Mouse (Mus musculus) large intestine, adult 2 months (tissue): ENCODE results near the gene Cdc42ep4. TPM values are rescaled to one million over a fixed set of nuclear protein-coding genes. Genes with fewer than 3 reads are reported as not detected.

ENCODE experiments used
- DNase-seq: peaks from one replicate; pipeline ENCODE4 v3.0.0-alpha.2; 2012; ENCODE audit warnings: low read depth, low spot score
- WGBS: fragments of 180-500 bp; shearing (Covaris S2); methylation state at CpG from one replicate; pipeline ENCODE4 v1.1.7; 2018; 5-methylcytosine and 5-hydroxymethylcytosine counted together
- polyA plus RNA-seq: library from polyadenylated mRNA; depleted of rRNA; stranded (reverse); fragments of >200 nt; gene quantifications from 2 replicates; pipeline ENCODE4 v1.2.3, GENCODE M21; 2012; rRNA removed

Gene Cdc42ep4
- polyA plus RNA-seq, 1 experiment = 27.6 TPM

DNA sequence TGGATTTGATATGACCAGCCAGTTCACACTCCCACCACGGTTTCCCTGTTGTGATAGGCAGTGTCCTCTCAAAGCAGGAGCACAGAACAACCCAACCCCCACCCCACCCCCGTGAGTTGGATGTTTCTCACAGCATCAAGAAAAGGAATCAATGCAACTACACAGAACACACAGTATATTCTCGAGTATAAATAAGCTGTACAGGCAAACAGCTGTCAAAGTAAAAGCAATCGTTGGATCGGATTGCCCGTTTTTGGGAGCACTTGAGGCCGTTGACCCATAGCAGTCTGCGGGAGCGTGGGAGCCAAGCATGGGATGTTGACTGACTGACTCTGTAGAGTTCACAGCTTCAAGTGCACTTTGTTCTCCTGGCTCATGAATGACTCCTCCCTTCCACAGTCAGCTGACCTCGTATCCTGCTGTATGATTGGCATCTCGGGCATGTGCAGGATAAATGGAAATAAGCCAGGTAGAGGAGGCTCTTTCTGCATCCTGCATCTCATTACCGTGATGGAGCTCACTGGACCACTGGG, 53.6 kb downstream of the Cdc42ep4 start:
- DNase-seq = no peak
- 38% methylated on average over 12 of the region's 12 CpGs for WGBS

DNA sequence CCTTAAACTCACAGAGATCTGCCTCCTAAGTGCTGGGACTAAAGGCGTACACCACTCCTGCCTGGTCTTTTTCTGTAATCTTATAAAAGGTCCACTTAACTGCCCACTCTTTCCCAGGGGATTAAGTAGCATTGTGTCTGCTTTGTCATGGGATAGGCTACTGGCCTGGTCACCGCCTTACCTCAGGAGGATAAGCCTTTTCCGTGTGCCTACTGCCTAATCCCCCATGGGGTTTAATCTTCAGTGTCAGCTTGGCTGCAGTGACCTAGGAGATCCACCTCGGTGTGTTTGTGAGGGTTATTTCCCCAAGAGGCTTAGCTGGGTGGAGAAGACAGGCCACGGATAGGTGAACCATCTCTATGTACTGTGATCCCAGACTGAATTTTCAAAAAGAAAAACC, 54.1 kb downstream of the Cdc42ep4 start:
- 80% methylated on average over 5 of the region's 5 CpGs for WGBS
- DNase-seq = no peak

DNA sequence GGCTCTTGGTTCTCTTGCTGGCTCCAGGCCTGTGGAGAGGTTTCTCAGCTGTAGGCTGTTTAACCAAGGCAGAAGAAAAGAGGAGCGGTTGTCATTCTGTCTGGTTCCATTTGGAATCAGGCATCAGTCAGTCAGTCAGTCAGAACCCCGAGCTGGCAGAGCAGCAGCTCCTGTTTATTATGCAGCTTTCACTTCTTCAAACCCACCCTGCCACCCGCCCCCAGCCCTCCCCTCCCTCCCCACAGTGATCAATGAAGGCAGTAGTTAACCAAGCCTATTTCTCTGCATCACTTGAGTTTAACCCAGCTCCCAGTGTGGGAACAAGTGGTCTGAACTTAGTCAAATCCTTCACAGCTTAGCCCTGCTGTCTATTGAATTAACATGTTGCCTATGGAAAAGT, 59.8 kb downstream of the Cdc42ep4 start:
- DNase-seq = no peak
- WGBS = 56% methylated on average over 3 of the region's 3 CpGs

DNA sequence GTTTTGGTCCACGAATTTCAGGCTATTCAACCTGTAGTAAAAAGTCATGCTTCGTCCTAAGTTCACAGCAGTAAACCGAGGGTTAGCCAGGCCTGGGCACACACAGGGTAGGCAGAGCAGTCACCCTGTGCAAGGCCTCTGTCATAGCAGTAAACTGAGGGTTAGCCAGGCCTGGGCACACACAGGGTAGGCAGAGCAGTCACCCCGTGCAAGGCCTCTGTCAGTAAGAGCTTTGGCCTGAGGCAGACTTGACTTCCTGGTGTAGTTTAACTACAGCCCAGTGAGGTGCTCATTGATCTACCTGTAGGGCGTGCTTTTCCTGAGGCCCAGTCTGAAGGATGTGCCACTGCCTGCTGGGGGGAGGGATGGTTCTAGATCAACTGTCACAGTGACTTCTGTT, 60.4 kb downstream of the Cdc42ep4 start:
- DNase-seq = no peak
- WGBS = 50% methylated on average over 5 of the region's 5 CpGs

DNA sequence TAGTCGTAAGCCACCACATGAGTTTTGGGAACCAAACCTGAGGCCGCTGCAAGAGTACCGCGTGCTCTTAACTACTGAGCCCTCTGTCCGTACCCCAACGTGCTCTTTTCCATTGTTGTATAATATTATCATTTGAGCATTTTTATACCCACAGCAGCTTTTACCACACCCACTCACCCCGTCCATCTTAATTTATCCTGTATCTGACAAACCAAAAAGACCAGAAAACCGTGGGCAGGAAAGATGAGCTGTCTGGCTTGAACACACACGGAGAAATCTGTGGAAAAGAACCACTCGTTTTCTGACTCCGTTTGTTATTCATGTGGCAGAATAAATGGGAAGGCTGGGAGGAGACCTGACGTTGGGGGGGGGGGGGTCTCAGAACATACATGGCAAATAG, 61.2 kb downstream of the Cdc42ep4 start:
- DNase-seq = no peak
- WGBS = 91% methylated on average over 12 of the region's 12 CpGs

DNA sequence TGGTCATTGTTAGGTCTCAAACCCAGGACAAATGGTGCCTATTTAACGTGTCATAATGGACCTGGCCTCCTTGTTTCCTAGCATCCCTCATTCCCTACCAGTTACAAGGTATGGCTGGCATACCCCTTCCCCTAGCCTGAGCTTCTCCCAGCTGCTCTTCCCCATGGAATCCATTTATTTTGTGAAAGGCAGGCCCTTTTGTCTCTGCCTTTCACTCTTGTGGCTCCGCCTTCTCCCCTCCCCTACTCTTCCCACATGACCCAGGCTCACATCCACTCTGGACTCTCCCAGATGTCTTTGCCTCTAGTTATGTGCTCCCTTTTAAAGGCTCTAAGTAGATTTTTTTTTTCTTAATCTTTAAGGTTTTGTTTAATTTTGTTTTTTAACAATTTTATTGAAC, 64.7 kb downstream of the Cdc42ep4 start:
- DNase-seq = no peak
- 75% methylated on average over 2 of the region's 2 CpGs for WGBS

DNA sequence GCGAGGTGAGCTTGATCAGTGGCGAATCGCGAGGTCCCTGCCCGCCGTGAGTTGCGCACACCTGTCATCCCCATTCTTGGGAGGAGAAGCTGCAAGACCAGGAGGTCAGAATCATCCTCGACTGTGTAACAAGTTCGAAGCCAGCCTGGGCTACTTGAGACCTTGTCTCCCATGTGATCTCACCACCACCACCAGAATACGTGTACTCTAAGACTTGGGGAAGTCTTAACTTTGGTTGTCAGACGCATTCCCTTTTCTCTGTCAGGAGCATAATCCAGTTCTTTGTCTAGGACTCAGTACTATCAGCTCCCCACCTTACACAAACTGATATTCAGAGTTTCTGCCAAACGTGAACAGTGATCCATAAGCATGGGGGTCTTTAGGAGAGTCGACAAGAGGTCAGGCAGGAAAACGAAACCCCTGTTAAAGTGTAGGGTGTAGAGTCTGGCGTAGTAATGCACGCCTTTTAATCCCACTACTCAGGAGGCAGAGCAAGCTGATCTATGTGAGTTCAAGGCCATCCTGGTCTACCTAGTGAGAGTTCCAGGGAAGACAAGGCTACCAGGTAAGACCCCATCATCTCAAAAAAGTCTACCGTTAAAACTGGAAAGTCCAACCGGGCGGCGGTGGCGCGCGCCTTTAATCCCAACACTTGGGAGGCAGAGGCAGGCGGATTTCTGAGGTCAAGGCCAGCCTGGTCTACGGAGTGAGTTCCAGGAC, 66.8 kb downstream of the Cdc42ep4 start:
- DNase-seq = no peak
- WGBS = 41% methylated on average over 25 of the region's 25 CpGs

DNA sequence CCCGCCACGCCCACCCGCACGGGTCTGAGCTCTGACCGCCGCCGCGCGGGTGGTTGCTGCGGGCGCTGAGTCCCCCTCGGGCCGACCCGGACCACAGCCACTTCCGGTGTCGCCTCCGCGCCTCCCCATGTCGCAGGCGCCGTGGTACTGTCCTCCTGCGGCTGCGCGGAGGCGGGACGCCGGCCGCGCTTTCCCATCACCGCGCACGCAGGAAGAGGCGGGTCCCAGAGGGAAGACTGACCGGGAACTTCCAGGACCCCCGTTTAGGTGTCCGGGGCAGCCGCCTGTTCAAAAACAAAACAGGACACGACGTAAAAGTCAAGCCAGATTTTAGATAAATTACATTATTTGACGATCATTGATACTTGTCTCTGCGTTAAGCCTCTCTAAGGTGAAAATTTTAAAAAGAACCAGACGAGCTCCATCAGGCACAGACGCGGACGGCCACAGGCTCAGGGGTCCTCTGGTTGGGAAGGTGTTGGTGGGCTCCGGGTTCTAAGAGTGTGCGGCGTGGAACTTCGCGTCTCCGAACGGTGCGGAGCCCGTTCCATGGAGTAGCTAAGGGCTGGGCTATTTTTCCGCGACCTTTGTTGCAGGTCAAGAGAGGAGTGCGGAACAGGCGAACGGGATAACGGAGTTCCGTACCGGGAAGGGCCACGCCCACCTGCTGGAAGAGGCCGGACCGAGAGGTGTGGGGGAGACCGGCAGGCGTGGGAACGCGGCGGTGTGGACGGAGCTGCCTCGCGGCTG, 67.5 kb downstream of the Cdc42ep4 start, which contains the start of the genes Fam104a and D11Wsu47e:
Gene Fam104a (minus strand): TSS at position 199 of the 750 bp plus-strand sequence.
Gene D11Wsu47e (plus strand): TSS at position 456 of the 750 bp plus-strand sequence.
- under 1% methylated on average over 73 of the region's 73 CpGs for WGBS

DNA sequence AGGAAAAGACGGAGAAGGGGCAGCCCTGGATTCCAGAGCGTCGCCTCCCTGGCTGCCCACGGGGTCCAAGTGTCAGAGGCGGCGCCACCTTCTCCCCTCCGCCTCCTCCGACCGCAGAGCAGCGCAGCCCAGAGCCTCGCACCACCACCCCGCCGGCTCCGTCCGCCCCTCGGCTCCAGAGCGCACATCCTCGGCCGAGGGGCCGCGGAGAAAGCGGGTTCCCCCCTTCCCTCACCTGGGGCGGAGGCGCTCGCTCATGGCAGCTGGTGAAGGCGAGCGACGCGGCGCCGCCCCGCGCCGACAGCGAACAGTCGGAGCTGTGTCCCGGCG, 68.1 kb downstream of the Cdc42ep4 start:
- 0% methylated on average over 32 of the region's 38 CpGs for WGBS

More for the DNA sequence above, 67.5 kb downstream of the Cdc42ep4 start, which contains the start of the genes Fam104a and D11Wsu47e:
- DNase-seq = peak; percentile 85

DNA sequence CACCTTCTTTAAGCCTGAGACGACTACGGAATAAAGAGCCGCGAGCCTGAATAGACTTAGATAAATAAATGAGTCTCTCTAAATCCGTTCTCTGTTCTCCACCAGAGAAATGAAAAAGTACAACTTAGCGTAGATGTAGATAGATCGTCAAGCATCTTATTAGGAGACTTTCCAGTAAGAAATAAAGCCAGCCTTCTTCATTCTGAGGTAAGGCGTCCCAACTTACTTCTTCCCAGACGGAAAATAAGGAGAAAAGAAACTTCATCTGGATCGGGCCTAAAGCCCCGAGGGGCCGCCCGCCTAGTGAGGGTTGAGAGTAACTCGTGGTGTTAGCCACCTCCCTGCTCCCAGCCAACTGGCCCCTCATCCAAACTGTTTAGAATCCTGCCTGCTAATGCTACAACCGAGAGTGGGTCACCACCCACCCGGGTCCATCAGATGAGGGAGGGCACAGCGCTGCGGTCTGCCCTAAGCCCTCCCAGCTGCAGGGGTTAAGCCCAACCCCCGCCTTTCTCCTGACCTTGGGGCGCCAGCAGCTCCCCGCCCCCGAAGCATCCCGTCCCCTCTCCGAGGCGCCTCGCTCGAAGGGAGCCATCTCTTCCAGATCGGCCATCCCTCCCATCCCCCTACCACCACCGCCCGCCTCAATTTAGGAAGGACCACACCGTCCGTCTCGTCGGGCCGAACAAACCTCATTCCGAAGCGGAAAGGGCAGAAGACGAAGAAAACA, 68.6 kb downstream of the Cdc42ep4 start:
- WGBS = 2% methylated on average over 38 of the region's 38 CpGs
- no peak for DNase-seq

More for the DNA sequence above, 68.1 kb downstream of the Cdc42ep4 start:
- DNase-seq = no peak

GRCm38 (mm10) chr11:113681979-113682378, 69.7 kb downstream of the Cdc42ep4 start:
- DNase-seq = no peak

GRCm38 (mm10) chr11:113680954-113681353, 70.7 kb downstream of the Cdc42ep4 start:
- 79% methylated on average over 2 of the region's 2 CpGs for WGBS
- no peak for DNase-seq

DNA sequence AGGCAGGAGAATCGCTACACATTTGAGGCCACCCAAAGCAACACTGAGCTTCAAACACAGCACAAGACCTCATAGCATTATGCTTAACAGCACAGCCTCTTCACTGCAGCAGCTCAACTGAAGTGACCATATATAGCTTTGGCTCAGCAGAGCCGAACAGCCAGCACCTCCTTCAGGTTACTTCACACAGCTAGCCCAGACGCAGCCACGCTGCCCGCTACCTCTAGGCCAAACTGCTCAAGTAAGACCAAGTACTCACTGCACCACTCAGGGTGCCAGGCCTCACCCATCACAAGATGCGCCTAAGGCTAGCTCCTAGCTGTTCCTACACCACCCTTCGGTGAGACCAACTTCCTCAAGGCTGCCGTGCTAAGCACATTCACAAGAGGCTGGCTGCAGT, 73.3 kb downstream of the Cdc42ep4 start:
- no peak for DNase-seq
- 68% methylated on average over 8 of the region's 8 CpGs for WGBS

- DNase-seq = no peak
- WGBS = 96% methylated on average over 2 of the region's 2 CpGs
Observed at GRCm38 (mm10) chr11:113677378-113677777, 74.3 kb downstream of the Cdc42ep4 start.

Other genes starting within 250 kb of the Cdc42ep4 start
- gene Sstr2, start 132.5 kb downstream of the Cdc42ep4 start, polyA plus RNA-seq = 0.20 and 0.21 TPM in 2 replicates
- 37.7 and 55.5 TPM in 2 replicates for gene Cog1, start 102.7 kb downstream of the Cdc42ep4 start, polyA plus RNA-seq
- 44.9 and 53.4 TPM in 2 replicates for gene Slc39a11, start 101.8 kb downstream of the Cdc42ep4 start, polyA plus RNA-seq
- gene Fam104a, start 67.7 kb downstream of the Cdc42ep4 start, polyA plus RNA-seq = 18.1 and 21.7 TPM in 2 replicates
- gene D11Wsu47e, start 67.5 kb downstream of the Cdc42ep4 start, polyA plus RNA-seq = 5.3 and 6.7 TPM in 2 replicates
- 0.09 TPM in 1 of 2 replicates, not detected in the other for gene Cpsf4l, start 41.9 kb downstream of the Cdc42ep4 start, polyA plus RNA-seq